Mouse (Mus musculus) intestine, postnatal 0 days (tissue): ENCODE results near the gene Psme3. TPM values are rescaled to one million over a fixed set of nuclear protein-coding genes. Genes with fewer than 3 reads are reported as not detected.

Source experiments
- ATAC-seq: fragments of 200-750 bp; cut with Nextera tagmentation; 2 replicates; pipeline ENCODE4 v1.8.0; 2017; ENCODE audit warnings: mild to moderate bottlenecking, moderate TSS enrichment, moderate library complexity
- H3K27ac ChIP-seq: fragments of 300-500 bp; sonication (generic); 2 replicates; pipeline ENCODE4 v1.5.1; 2014; ENCODE audit warnings: mild to moderate bottlenecking, low read depth, low read length, moderate library complexity
- H3K27me3 ChIP-seq: fragments of 300-500 bp; sonication (generic); replicated peaks from 2 replicates; pipeline ENCODE4 v1.6.1; 2014; ENCODE audit warnings: low read length, mixed read lengths; ENCODE audit not compliant: control insufficient read depth, insufficient read depth
- H3K36me3 ChIP-seq: fragments of 300-500 bp; sonication (generic); 2 replicates; pipeline ENCODE4 v1.6.1; 2014; ENCODE audit warnings: mild to moderate bottlenecking, moderate library complexity; ENCODE audit not compliant: control insufficient read depth, insufficient read depth
- H3K4me1 ChIP-seq: fragments of 300-500 bp; sonication (generic); replicated peaks from 2 replicates; pipeline ENCODE4 v1.6.1; 2014; ENCODE audit warnings: antibody characterized with exemption, low read length, mixed read lengths; ENCODE audit not compliant: control insufficient read depth, insufficient read depth
- H3K4me2 ChIP-seq: fragments of 300-500 bp; sonication (generic); replicated peaks from 2 replicates; pipeline ENCODE4 v1.6.1; 2014; ENCODE audit warnings: low read depth, mild to moderate bottlenecking, moderate library complexity
- H3K4me3 ChIP-seq: fragments of 300-500 bp; sonication (generic); 2 replicates; pipeline ENCODE4 v1.5.1; 2014; ENCODE audit warnings: low read depth, low read length
- H3K9ac ChIP-seq: fragments of 300-500 bp; sonication (generic); 2 replicates; pipeline ENCODE4 v1.6.1; 2014; ENCODE audit warnings: mild to moderate bottlenecking, low read depth, low read length
- H3K9me3 ChIP-seq: fragments of 300-500 bp; sonication (generic); 2 replicates; pipeline ENCODE4 v1.6.1; 2016; ENCODE audit warnings: mixed run types; ENCODE audit not compliant: control insufficient read depth
- CTCF ChIP-seq: sonication (generic); IDR thresholded peaks from 2 replicates; pipeline ENCODE4 v1.5.1; 2016; ENCODE audit warnings: low read depth, mild to moderate bottlenecking, control low read depth, antibody characterized with exemption, moderate library complexity
- WGBS: fragments of 180-500 bp; shearing (Covaris S2); extraction: QIAGEN DNeasy Blood & Tissue Kit; methylation state at CpG from one replicate; pipeline ENCODE4 v1.1.7; 2014; 5-methylcytosine and 5-hydroxymethylcytosine counted together
- polyA plus RNA-seq: library from polyadenylated mRNA; unstranded; fragments of >200 nt; fragmentation: Nextera tagmentation; extraction: Ambion mirVana; gene quantifications from 2 replicates; pipeline ENCODE4 v1.2.1, GENCODE M21; 2015

Gene Psme3
- 59.5 and 60.2 TPM in 2 replicates for polyA plus RNA-seq

GRCm38 (mm10) chr11:101315665-101316500, at the start of gene Psme3:
TSS of gene Psme3 (plus strand) at chr11:101316213.
- peaks cover 23% of the 10 kb centered on the region for H3K36me3 ChIP-seq
- H3K4me3 ChIP-seq, result peak within 1 kb of the TSS; percentile 64
- H3K9ac ChIP-seq, result peak within 1 kb of the TSS; percentile 89
- TF ChIP-seq CTCF, result peak; percentile 33
- peak; percentile 91 for ATAC-seq
- H3K27ac ChIP-seq, result 0 out of 2 replicates have a peak within 1 kb of the TSS, but pooled peaks have one; percentile 17
- no peaks in the 10 kb centered on the region for H3K9me3 ChIP-seq
- H3K27me3 ChIP-seq, result no peaks in the 10 kb centered on the region
- peak within 1 kb of the TSS; percentile 74 for H3K4me2 ChIP-seq
- no peaks in the 10 kb centered on the region for H3K4me1 ChIP-seq
- WGBS, result under 1% methylated on average over 50 of the region's 62 CpGs

- Histone ChIP-seq H3K9ac (no peak overlapping the region), H3K4me3 (no peak overlapping the region), H3K4me2 (no peak overlapping the region), H3K36me3 (no peaks in the 10 kb centered on the region), H3K27me3 (no peaks in the 10 kb centered on the region), H3K4me1 (no peaks in the 10 kb centered on the region), H3K27ac (no peak overlapping the region), H3K9me3 (no peaks in the 10 kb centered on the region)
- no peak for TF ChIP-seq CTCF
- ATAC-seq, result 0 out of 2 replicates have a peak, but pooled peaks have one; percentile 36
- WGBS, result 13% methylated on average over 10 of the region's 10 CpGs
Measured at GRCm38 (mm10) chr11:101269577-101270116, 46.4 kb upstream of the Psme3 start.

GRCm38 (mm10) chr11:101272446-101272845, 43.6 kb upstream of the Psme3 start:
- Histone ChIP-seq H3K27me3 (no peaks in the 10 kb centered on the region), H3K27ac (no peak overlapping the region), H3K4me3 (no peak overlapping the region), H3K9ac (no peak overlapping the region), H3K36me3 (no peaks in the 10 kb centered on the region; the same call in 1 of the 2 replicates), H3K9me3 (no peaks in the 10 kb centered on the region), H3K4me1 (peaks cover 13% of the 10 kb centered on the region), H3K4me2 (no peak overlapping the region)
- no peak for ATAC-seq
- TF ChIP-seq CTCF, result no peak
- 86% methylated on average over 3 of the region's 3 CpGs for WGBS

GRCm38 (mm10) chr11:101275309-101275708, 40.7 kb upstream of the Psme3 start:
- Histone ChIP-seq H3K4me3 (no peak overlapping the region), H3K9me3 (no peaks in the 10 kb centered on the region), H3K9ac (no peak overlapping the region), H3K27me3 (no peaks in the 10 kb centered on the region), H3K4me1 (peaks cover 18% of the 10 kb centered on the region), H3K4me2 (no peak overlapping the region), H3K27ac (no peak overlapping the region), H3K36me3 (no peaks in the 10 kb centered on the region; the same call in 1 of the 2 replicates)
- WGBS, result 76% methylated on average over 4 of the region's 4 CpGs
- no peak for ATAC-seq
- no peak for TF ChIP-seq CTCF

GRCm38 (mm10) chr11:101276319-101277070, 39.5 kb upstream of the Psme3 start:
- peak overlapping the region; percentile 7; the same call in 1 of the 2 replicates for H3K4me3 ChIP-seq
- peaks cover 18% of the 10 kb centered on the region for H3K4me1 ChIP-seq
- no peaks in the 10 kb centered on the region for H3K9me3 ChIP-seq
- peak overlapping the region; percentile 75 for H3K4me2 ChIP-seq
- no peak overlapping the region; the same call in 1 of the 2 replicates for H3K27ac ChIP-seq
- no peaks in the 10 kb centered on the region; the same call in 1 of the 2 replicates for H3K36me3 ChIP-seq
- WGBS, result 47% methylated on average over 27 of the region's 27 CpGs
- TF ChIP-seq CTCF, result no peak
- no peaks in the 10 kb centered on the region for H3K27me3 ChIP-seq
- H3K9ac ChIP-seq, result no peak overlapping the region
- no peak for ATAC-seq
